Mouse (Mus musculus) megakaryocyte, embryonic 14.5 days (primary cell): ENCODE measurements at regions not wholly inside any gene's neighbourhood (a gene's known extent, or its start where the extent isn't known, plus 50 kb on each side); places are given as distances from the start of the nearest gene placed in this dataset.

ENCODE experiments used
- FLI1 ChIP-seq: IDR thresholded peaks from 2 replicates; pipeline ENCODE4 v1.6.1; 2012; ENCODE audit warnings: low read length, inconsistent platforms, mixed read lengths
- GATA1 ChIP-seq: IDR thresholded peaks from 3 replicates; pipeline ENCODE4 v1.6.1; 2012; ENCODE audit warnings: mixed read lengths, low read length, inconsistent platforms, borderline replicate concordance

DNA sequence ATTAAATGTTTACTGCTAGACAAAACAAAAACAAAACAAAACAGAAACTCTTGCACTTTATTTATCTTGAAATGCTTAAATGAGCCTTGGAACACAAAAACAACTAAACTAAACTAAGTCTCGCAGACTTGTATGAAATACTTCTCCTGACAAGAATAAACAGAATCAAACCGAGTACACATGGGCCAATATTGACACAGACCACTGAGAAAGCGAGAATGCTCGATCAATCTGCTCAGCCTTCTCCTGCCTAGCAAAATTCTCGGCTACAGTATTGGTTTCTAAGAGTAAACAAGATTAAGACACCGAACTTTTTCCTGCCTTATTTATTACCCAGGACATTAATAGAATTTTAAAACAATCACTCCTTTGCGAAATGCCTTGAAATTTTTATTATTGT, 194.1 kb downstream of the Nr2f2 start:
- TF ChIP-seq GATA1 (no peak), FLI1 (no peak)
